Mouse (Mus musculus): Measurements from ENCODE around the gene Arfgap3.
"Not testable (repeated sequence)": the region's sequence is repeated elsewhere in the genome, so short reads cannot be mapped to it uniquely, and the experiment has no call there.

Arfgap3 gene

GRCm38 (mm10) chr15:83349954-83350711 is at the start of gene Arfgap3:
Gene Arfgap3, minus strand, starts transcription at chr15:83350247.
- DNase-seq (ENCODE audit: low spot score), result peak; percentile 96

DNA sequence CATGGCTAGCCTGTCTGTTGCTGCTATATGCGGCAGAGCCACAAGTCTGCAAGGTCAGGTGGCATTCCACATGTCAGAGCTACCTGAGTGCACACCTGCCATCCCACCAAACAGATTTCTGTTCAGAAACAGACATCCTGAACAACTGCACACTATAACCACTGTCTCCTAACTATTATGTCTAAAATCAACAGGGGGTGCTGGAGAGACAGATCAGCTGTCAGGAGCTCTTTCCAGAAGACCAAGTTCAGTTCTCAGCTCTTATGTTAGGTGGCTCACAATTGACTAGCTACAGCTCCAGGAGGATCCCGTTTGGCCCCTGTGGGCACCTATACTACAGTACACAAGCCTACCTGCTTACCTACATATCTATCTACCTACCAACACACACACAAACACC is 42.7 kb upstream of the Arfgap3 start:
- peak; percentile 18 for DNase-seq (ENCODE audit: low spot score)

DNA sequence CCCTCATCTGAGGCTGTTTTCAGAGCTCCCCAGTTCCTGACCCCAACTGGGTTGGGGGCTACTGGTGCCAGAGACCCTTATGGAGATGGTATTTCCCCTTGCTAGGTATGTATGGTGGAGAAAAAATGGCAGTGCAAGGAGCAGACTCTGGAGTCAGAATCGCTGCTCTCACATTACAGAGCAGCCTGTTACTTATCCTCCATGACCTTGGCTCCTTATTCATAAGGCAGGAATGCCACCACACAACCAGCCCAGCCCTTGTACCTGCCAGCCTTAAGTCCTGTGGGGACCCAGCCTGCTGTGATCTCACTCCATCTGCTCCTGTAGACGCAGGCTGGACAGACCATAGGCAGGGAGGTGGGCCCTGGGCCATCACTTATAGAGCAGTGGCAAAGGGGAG is 37.9 kb upstream of the Arfgap3 start:
- no peak for DNase-seq (ENCODE audit: low spot score)

DNA sequence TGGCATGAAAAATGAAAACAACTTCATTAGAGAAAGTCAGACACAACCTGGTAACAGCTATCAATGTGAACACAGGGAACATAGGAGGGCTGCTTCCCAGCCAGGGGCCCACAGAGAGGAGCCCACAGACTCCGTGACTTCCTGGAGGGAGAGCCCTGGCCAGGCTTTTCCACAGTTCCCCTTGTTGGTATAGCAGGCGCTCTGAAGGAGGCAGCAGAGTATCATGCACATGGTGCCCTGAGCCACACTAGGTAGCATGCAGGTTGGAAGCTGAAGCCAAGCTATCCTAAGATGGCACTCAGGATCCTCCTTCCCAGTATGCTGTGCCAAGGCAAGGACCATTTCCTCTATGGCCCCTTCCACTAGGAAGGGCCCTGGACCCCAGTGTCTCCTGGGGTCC is 33.6 kb upstream of the Arfgap3 start:
- no peak for DNase-seq (ENCODE audit: low spot score)

- DNase-seq (ENCODE audit: low spot score), result no peak
Measured at GRCm38 (mm10) chr15:83383136-83383535, 33.1 kb upstream of the Arfgap3 start.

DNA sequence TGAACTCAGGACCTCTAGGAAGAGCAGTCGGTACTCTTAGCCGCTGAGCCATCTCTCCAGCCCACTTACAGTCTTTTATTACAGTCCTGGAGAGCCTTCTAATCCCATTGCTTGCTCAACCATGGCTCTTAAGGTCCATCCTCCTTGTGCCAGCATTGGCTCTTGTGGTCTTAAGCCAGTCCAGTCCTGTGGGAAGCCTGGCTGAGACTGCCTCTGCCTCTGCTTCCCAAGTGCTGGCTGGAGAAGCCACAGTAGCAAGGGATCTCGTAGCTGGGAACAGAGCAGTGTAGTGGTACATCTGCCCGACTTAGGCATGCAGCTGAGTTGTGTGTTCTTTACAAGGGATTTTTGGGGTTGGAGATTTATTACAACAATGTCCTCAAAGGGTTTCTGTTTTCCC is 32.4 kb upstream of the Arfgap3 start:
- no peak for DNase-seq (ENCODE audit: low spot score)

DNA sequence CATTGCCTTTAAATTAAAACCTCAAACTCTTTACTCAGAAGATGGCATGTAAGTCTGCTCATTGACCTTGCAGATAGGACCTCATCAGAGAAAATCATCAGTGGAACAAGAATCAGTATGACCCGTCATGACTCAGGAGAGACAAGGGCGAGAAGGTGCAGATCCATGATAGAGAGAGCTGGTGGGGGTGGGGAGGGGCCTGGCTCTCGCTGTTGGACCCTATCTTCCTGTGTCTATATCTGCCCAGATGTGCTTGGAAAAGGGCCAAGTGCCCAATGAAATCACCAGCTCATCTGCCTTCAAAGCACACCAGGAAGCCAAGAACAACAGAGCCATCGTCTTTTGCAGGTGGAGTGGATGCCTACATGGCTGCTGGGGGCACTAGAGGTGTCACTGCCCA is 27.1 kb upstream of the Arfgap3 start:
- DNase-seq (ENCODE audit: low spot score), result no peak

DNA sequence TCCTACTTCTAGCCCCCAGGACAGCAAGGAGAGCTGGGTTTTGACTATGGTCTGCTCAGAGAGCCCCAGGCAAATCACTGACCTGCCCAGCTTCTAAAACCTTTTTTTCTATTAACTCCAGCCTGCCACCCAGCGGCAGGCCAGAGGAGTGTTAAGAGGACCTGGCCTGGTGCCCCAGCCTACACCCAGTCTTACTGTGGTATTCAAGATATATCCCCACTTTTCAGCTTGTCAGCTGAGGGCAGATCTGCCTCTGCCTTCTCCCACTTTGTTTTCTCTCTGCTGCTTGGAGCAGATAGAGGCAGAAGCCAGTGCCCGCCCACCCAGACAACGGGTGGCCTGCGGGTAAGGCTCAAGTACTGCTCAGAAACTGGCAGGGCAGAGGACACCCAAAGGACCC is 25.1 kb upstream of the Arfgap3 start:
- DNase-seq (ENCODE audit: low spot score), result peak; percentile 74

- DNase-seq (ENCODE audit: low spot score), result no peak
Measured at GRCm38 (mm10) chr15:83374076-83374475, 24.0 kb upstream of the Arfgap3 start.

GRCm38 (mm10) chr15:83368702-83369101 is 18.7 kb upstream of the Arfgap3 start:
- not testable (repeated sequence) for DNase-seq (ENCODE audit: low spot score)

- DNase-seq (ENCODE audit: low spot score), result no peak
Measured at GRCm38 (mm10) chr15:83368261-83368660, 18.2 kb upstream of the Arfgap3 start.

DNA sequence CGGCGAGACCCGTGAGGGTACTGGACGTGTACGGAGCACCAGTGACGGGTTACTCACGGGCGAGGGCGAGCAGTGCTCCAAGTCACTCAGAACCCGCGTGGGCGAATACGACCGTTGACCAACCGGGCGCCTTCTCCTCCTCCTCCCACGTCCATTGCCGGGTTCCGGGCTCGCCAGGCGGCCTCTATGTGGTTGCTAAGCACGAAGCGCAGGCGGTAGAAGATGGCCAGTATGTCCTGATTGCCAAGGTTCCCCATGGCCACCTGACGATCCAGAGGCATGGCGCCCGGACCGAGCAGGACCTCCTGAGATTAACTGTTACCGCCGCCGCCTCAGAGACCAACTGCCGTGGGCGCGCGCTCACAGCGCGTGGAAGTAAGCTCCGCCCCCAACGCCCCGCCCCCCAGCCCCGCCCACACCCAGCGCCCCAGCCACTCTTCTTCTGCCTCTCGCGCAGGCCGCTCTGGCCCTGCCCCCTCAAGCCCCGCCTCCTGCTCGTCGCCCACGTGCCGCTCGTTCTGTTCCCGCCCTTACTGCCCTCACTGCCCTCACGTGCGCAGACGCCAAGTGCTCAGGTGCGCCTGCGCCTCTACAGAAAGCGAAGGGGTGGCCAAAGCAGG is 17.0 kb upstream of the Arfgap3 start:
- peak; percentile 49 for DNase-seq (ENCODE audit: low spot score)

DNA sequence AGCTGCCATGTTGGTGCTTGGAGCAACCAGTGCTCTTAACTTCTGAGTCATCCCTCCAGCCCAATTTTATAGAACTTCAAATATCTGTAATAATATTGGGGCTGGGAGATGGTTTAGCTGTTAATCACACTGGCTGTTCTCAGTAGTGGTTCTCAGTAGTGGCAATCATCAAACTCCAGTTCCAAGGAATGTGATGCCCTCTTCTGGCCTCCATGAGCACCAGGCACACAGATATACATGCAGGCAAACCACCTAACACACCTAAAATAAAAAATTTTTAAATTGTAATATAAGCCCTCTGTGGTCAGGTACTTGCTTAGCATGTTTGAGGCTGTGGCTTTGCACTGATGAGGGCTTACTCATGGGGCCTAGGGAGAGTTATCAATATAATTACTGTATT is 15.7 kb upstream of the Arfgap3 start:
- DNase-seq (ENCODE audit: low spot score), result no peak

DNA sequence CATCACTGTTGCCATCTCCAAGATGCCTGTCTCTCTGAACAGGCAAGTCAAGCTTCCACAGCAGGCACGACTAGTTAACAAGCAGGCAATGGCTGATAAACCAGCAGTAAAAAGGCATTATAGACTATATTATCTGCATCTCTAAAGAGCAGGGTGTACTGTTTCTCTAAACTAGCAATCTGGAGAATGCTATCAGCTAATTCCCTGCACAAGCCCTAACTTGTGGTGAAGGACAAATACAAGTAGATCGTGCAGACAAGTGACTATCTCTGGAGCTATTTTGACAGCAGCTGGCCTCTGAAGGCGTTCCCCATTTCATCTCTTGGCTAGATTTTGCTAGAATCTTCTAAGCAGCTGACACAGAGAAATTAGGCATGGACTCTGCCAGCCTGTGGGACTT is 14.1 kb upstream of the Arfgap3 start:
- no peak for DNase-seq (ENCODE audit: low spot score)

GRCm38 (mm10) chr15:83362813-83363212 is 12.8 kb upstream of the Arfgap3 start:
- not testable (repeated sequence) for DNase-seq (ENCODE audit: low spot score)

DNA sequence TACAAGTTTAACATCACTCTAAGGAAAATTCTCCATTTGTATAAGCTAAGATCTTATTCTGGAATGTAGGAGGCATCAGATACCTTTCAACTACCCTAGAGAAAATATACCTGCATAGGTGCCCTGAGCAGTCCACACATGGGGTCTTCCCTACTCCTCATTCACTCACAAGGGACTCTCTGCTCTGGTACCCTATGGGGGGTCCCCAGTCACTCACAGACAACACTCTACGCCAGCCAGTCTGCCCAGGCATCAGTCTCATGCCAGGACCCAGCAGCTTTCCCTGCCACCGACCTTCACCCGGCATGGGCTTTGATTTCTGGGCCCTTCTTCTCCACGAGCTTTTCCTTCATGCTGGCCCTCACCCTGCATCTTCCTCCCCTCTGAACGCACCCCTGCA is 10.9 kb upstream of the Arfgap3 start:
- not testable (repeated sequence) for DNase-seq (ENCODE audit: low spot score)

DNA sequence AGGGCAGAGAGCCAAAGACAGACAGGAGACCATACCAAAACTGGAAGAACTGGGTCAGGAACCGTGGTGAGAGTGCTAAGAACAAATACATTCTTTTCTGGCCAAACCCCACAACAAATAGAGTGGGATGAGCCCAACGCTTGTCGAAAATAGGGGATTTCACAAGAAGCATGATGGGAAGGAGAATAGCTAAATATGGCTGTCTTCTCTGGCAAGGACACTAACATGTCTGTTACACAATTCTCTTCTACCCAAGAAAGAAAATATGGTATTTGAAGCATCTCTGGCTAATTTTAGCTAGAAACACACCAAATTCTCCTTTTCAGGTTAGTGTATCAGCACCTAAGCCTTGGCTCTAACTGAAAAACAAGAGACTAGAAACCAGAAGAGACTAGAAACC is 10.1 kb upstream of the Arfgap3 start:
- no peak for DNase-seq (ENCODE audit: low spot score)

- no peak for DNase-seq (ENCODE audit: low spot score)
Measured at GRCm38 (mm10) chr15:83358476-83358875, 8.4 kb upstream of the Arfgap3 start.

GRCm38 (mm10) chr15:83351546-83351945 is 1.5 kb upstream of the Arfgap3 start:
- no peak for DNase-seq (ENCODE audit: low spot score)

GRCm38 (mm10) chr15:83350859-83351258 is 812 bp upstream of the Arfgap3 start:
- DNase-seq (ENCODE audit: low spot score), result no peak

DNA sequence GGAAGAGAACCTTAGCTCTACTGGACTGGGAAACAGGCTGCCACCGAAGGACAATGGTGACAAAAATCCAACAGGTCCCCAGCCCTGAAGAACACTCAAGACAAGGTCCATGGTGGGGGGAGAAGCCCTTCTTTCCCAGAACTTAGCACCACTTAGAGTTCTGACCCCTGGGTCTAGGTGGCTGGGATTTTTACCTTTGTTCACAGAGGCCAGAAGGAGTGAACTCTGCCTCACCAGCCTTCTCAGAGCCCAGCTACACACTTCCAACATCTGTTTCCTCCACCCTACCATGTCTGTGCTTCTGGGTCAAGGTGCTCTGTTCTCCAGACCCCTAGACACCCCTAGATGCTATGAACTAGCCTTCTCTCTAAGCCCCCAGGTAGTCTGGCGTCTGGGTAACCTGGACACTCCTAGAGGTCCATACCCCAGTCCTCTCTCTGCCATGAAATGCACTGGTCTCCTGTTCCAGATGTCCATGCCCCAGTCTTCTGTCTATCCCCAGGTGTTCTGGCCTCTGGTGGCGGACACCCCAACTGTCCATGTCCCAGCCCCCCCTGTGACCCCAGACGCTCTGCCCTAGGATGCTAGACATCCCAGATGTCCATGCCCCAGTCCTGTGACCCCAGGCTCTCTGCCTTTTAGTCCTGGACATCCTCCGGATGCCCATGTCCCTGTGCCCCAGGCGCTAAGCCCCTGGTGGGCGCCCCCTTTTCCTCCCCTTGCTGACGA is 658 bp downstream of the Arfgap3 start:
- DNase-seq (ENCODE audit: low spot score), result no peak

DNA sequence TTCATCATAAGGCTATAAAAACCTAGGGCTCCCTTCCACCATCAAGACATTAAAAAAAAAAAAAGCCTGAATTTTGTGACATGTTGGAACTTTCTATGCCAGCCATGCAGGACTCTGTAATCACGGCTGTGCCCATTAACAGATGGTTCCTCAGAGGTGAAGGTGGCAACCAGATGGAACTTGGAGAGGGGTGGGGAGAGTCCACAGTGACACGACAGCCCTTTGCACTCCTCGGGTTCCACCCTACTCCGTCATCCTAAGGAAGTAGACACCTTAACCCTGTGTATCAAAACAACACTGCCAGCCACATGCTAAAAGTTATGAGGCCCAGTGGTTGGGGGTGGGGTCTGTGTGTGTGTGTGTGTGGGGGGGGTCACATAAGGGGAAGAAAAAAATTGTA is 1.3 kb downstream of the Arfgap3 start:
- no peak for DNase-seq (ENCODE audit: low spot score)

- no peak for DNase-seq (ENCODE audit: low spot score)
Measured at GRCm38 (mm10) chr15:83345898-83346529, 4.0 kb downstream of the Arfgap3 start.

Measured in retina, embryonic 14.5 days (tissue).